Mouse (Mus musculus): Measurements from ENCODE around the gene Lyst. TPM values are rescaled to one million over a fixed set of nuclear protein-coding genes. Genes with fewer than 3 reads are reported as not detected.
"Not testable (repeated sequence)": the region's sequence is repeated elsewhere in the genome, so short reads cannot be mapped to it uniquely, and the experiment has no call there.

Gene Lyst
- polyA plus RNA-seq, 1 experiment = 2.4 TPM

DNA sequence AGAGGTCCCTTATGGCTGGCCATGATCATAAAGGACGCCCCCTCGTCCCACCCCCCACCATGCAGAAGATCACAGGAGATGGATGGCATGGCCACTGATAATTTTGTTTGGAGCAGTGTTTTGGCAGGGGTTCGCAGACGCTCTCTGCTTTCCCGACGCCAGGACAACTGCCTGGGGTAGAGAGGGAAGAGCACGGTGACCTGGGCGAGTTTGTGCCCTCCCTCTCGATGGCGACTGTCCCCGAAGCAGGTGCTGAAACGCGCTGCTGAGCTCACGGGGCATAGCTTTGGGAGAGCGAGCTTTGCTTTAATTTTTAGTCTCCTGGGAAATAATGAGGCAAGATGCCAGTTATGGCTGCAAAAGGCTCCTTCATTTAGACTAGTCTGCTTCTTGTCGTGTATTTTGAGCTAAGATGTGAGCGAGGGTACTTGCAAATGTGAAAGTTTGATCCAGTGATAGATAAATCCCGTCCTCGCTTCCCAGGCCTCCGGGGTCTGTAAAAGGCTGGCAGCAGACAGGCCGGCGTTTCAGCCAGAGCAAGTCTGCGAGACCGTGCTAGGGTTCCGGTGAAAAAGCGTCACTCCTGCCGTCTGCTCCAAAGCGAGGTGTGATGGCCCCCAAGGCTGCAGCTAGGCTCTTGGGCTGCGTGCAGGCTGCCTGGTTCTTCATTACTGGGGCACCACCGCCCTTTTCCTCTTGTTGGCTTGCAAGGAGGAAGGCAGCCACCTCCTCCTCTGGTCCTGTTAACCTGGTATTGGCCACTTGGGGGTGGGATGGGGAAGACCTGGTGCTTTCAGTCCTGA is 195.0 kb downstream of the Lyst start:
- peak; percentile 8 for DNase-seq
- Histone ChIP-seq H3K27ac (ENCODE audit: insufficient read depth, low read depth, low read length) (no peak overlapping the region), H3K36me3 (ENCODE audit: control insufficient read depth, insufficient read depth, low read length) (no peaks in the 10 kb centered on the region), H3K4me1 (ENCODE audit: control insufficient read depth, insufficient read depth, low read length) (no peaks in the 10 kb centered on the region), H3K4me3 (ENCODE audit: insufficient read depth, low read depth, low read length) (peak overlapping the region; percentile 48), H3K27me3 (replicated peaks; ENCODE audit: control insufficient read depth, insufficient read depth, low read length) (no peaks in the 10 kb centered on the region)
- 2% methylated on average over 30 of the region's 30 CpGs for WGBS
- TF ChIP-seq CTCF (conservative IDR thresholded peaks at IDR 0.05; ENCODE audit: insufficient read depth, insufficient read length, low read depth, low read length) = no peak
- TF ChIP-seq POLR2A (IDR thresholded peaks at IDR 0.05; ENCODE audit: low read depth, low read length) = no peak

DNA sequence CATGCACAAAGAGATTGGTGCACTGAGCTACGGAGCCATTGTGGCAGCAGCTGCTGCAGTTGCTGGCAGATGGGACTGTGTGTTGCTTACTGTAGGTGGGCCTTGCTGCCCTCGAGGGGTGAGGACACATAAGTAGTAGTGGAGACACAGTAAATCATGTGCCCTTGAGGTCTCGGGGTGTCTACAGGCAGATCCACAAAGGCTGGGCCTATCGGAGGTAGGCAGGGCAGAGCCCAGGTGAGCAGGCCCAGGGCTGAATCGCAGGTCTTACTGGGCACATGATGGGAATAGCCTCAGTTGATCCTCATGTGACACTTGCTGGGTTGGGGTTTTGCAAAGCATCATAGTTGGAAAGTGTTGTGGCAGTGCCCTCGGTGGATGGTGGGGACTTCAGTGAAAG is 196.8 kb downstream of the Lyst start:
- H3K27ac ChIP-seq (ENCODE audit: insufficient read depth, low read depth, low read length) = no peak overlapping the region
- no peaks in the 10 kb centered on the region for H3K27me3 ChIP-seq (replicated peaks; ENCODE audit: control insufficient read depth, insufficient read depth, low read length)
- no peak for DNase-seq
- no peaks in the 10 kb centered on the region for H3K4me1 ChIP-seq (ENCODE audit: control insufficient read depth, insufficient read depth, low read length)
- no peak for TF ChIP-seq POLR2A (IDR thresholded peaks at IDR 0.05; ENCODE audit: low read depth, low read length)
- H3K4me3 ChIP-seq (ENCODE audit: insufficient read depth, low read depth, low read length) = no peak overlapping the region
- H3K36me3 ChIP-seq (ENCODE audit: control insufficient read depth, insufficient read depth, low read length) = no peaks in the 10 kb centered on the region
- 90% methylated on average over 6 of the region's 6 CpGs for WGBS

DNA sequence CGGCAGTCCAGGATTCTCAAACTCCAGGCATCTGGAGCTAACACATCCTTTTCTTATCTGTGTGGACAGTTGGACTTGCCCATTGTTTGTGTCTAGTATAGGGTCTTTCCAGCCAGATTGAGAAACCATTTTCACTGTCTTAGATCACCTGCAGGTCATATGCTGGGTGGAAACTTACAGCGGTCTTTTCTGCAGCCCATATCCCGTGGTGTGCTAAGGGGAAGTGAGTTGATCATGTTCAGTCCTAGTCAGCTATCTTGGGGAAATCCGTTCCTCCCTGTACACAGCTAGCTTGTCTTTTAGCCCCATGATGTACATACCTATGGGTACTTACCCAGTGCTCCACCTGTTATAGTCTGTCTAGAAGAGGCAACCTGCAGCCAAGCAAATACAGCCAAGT is 197.9 kb downstream of the Lyst start:
- Histone ChIP-seq H3K4me3 (ENCODE audit: insufficient read depth, low read depth, low read length) (no peak overlapping the region), H3K36me3 (ENCODE audit: control insufficient read depth, insufficient read depth, low read length) (no peaks in the 10 kb centered on the region), H3K27me3 (replicated peaks; ENCODE audit: control insufficient read depth, insufficient read depth, low read length) (no peaks in the 10 kb centered on the region), H3K27ac (ENCODE audit: insufficient read depth, low read depth, low read length) (no peak overlapping the region), H3K4me1 (ENCODE audit: control insufficient read depth, insufficient read depth, low read length) (no peaks in the 10 kb centered on the region)
- 89% methylated on average over 4 of the region's 4 CpGs for WGBS
- TF ChIP-seq CTCF (conservative IDR thresholded peaks at IDR 0.05; ENCODE audit: insufficient read depth, insufficient read length, low read depth, low read length) (no peak), POLR2A (IDR thresholded peaks at IDR 0.05; ENCODE audit: low read depth, low read length) (no peak)
- no peak for DNase-seq

DNA sequence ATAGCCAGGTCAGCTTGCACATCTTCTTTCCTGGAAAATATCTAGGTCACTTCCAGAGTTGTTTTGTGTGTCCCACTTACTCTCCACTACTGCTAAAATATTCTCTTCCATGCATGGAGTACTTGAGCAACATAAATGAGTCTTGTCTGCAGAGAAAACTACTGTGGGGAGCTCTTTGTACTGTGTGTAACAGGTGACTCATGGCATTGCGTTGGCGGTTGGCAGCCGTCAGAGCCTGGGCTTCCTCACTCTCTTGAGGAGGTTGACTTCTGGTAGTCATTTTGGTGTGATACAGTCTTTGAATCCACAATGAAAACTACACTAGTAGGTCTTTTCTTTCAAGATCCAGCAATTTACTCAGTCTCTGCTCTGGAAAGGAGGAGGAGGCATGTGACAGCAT is 201.8 kb downstream of the Lyst start:
- 89% methylated on average over 3 of the region's 3 CpGs for WGBS
- DNase-seq = no peak
- H3K36me3 ChIP-seq (ENCODE audit: control insufficient read depth, insufficient read depth, low read length) = no peaks in the 10 kb centered on the region
- no peak overlapping the region for H3K27ac ChIP-seq (ENCODE audit: insufficient read depth, low read depth, low read length)
- no peaks in the 10 kb centered on the region for H3K27me3 ChIP-seq (replicated peaks; ENCODE audit: control insufficient read depth, insufficient read depth, low read length)
- TF ChIP-seq POLR2A (IDR thresholded peaks at IDR 0.05; ENCODE audit: low read depth, low read length) (no peak), CTCF (conservative IDR thresholded peaks at IDR 0.05; ENCODE audit: insufficient read depth, insufficient read length, low read depth, low read length) (no peak)
- no peaks in the 10 kb centered on the region for H3K4me1 ChIP-seq (ENCODE audit: control insufficient read depth, insufficient read depth, low read length)
- H3K4me3 ChIP-seq (ENCODE audit: insufficient read depth, low read depth, low read length) = no peak overlapping the region

DNA sequence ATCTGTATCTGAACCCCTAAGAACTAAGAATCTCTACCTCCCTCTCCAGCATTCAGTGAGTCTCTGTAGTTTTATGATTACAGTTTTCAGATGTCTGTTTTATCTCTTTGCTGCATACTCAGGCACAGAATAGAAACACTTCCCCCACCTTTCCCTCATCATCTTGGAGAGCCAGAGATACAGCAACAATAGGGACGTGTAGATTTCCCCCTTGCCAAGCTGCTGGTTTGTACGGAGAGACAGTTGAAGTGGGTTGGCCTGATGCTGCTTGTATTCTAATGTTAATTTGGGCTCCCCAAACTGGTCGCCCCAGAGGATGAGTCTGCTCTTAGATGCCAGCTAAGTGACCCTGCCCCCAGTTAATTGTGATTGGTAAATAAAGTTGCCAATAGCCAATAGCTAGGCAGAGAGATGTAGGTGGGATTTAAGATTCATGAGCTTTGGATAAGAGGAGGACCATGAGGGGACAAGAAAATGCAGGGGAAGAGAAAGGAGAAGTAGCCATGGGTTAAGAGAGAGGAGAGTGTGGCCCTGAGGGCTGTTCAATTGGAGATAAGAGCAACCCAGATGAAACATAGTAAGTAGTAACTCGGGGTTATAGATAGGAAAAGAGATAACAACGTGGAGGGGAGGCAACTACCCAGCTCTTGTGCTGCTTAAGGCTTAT is 205.1 kb downstream of the Lyst start:
- WGBS = 38% methylated on average over 5 of the region's 5 CpGs
- no peak for DNase-seq
- H3K27me3 ChIP-seq (replicated peaks; ENCODE audit: control insufficient read depth, insufficient read depth, low read length) = no peaks in the 10 kb centered on the region
- H3K4me1 ChIP-seq (ENCODE audit: control insufficient read depth, insufficient read depth, low read length) = no peaks in the 10 kb centered on the region
- no peak overlapping the region for H3K27ac ChIP-seq (ENCODE audit: insufficient read depth, low read depth, low read length)
- H3K4me3 ChIP-seq (ENCODE audit: insufficient read depth, low read depth, low read length) = no peak overlapping the region
- H3K36me3 ChIP-seq (ENCODE audit: control insufficient read depth, insufficient read depth, low read length) = no peaks in the 10 kb centered on the region
- TF ChIP-seq CTCF (conservative IDR thresholded peaks at IDR 0.05; ENCODE audit: insufficient read depth, insufficient read length, low read depth, low read length) (no peak), POLR2A (IDR thresholded peaks at IDR 0.05; ENCODE audit: low read depth, low read length) (no peak)

DNA sequence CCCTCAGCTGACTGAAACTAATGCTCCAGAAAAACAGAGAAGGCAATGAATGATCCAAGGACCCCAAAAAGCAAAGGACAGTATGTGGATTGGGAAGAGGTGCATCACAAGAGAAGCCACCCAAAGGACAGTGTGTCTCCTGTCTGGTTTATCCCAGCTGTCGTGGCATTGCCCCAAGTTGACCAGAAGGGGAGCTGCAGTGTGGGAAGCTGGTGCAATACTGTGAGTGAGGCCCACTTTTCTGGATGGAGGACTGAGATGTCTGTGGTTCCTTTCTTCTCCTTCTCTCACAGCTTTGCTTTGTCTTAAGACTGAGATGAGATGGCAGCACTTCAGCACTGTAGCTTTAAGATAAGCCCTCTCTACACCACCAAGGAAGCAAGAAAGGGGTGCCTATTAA is 205.9 kb downstream of the Lyst start:
- no peak for DNase-seq
- no peaks in the 10 kb centered on the region for H3K4me1 ChIP-seq (ENCODE audit: control insufficient read depth, insufficient read depth, low read length)
- H3K27ac ChIP-seq (ENCODE audit: insufficient read depth, low read depth, low read length) = no peak overlapping the region
- no peaks in the 10 kb centered on the region for H3K27me3 ChIP-seq (replicated peaks; ENCODE audit: control insufficient read depth, insufficient read depth, low read length)
- H3K36me3 ChIP-seq (ENCODE audit: control insufficient read depth, insufficient read depth, low read length) = no peaks in the 10 kb centered on the region
- TF ChIP-seq CTCF (conservative IDR thresholded peaks at IDR 0.05; ENCODE audit: insufficient read depth, insufficient read length, low read depth, low read length) (no peak), POLR2A (IDR thresholded peaks at IDR 0.05; ENCODE audit: low read depth, low read length) (no peak)
- WGBS = 92% methylated on average over 1 of the region's 1 CpGs
- no peak overlapping the region for H3K4me3 ChIP-seq (ENCODE audit: insufficient read depth, low read depth, low read length)

DNA sequence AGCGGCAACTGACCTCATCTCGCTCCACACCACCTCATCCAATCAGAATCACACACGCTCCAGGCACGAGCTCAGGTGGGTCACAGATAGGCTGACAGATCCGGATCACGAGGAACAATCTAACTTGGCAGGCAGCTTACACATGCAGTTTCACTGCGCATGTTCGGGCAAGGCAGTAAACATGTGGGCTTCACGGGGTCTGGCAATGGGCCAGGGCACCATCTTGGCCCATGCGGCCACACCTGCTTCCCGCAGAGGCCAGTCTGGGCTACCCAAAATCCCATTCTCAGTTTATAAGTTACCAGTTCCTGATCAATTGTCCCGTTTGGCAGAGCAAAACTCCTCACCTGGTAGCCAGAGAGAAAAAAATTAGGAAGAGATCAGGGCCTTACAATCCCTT is 207.6 kb downstream of the Lyst start:
- WGBS = 91% methylated on average over 12 of the region's 12 CpGs
- H3K4me3 ChIP-seq (ENCODE audit: insufficient read depth, low read depth, low read length); DNase-seq; H3K4me1 ChIP-seq (ENCODE audit: control insufficient read depth, insufficient read depth, low read length); H3K36me3 ChIP-seq (ENCODE audit: control insufficient read depth, insufficient read depth, low read length); H3K27ac ChIP-seq (ENCODE audit: insufficient read depth, low read depth, low read length); H3K27me3 ChIP-seq (replicated peaks; ENCODE audit: control insufficient read depth, insufficient read depth, low read length): not testable (repeated sequence)

Measured in kidney, adult 2 months (tissue).